Mouse (Mus musculus) kidney, embryonic 16.5 days (tissue): ENCODE results near the gene Txlnb. TPM values are rescaled to one million over a fixed set of nuclear protein-coding genes. Genes with fewer than 3 reads are reported as not detected.

Experiments
- ATAC-seq: fragments of 200-750 bp; cut with Nextera tagmentation; 2 replicates; pipeline ENCODE4 v1.8.0; 2017; ENCODE audit warnings: moderate TSS enrichment; ENCODE audit not compliant: low FRiP score, low TSS enrichment
- H3K27ac ChIP-seq: fragments of 300-500 bp; sonication (generic); 2 replicates; pipeline ENCODE4 v1.5.1; 2014; ENCODE audit warnings: low read length
- H3K27me3 ChIP-seq: fragments of 300-500 bp; sonication (generic); 2 replicates; pipeline ENCODE4 v1.6.1; 2014; ENCODE audit warnings: low read length, control low read depth, mixed read lengths; ENCODE audit not compliant: insufficient read depth
- H3K36me3 ChIP-seq: fragments of 300-500 bp; sonication (generic); 2 replicates; pipeline ENCODE4 v1.6.1; 2014; ENCODE audit warnings: low read length, control low read depth, mixed read lengths; ENCODE audit not compliant: insufficient read depth
- H3K4me1 ChIP-seq: fragments of 300-500 bp; sonication (generic); 2 replicates; pipeline ENCODE4 v1.6.1; 2014; ENCODE audit warnings: low read length, control low read depth, mixed read lengths; ENCODE audit not compliant: insufficient read depth
- H3K4me2 ChIP-seq: fragments of 300-500 bp; sonication (generic); replicated peaks from 2 replicates; pipeline ENCODE4 v1.6.1; 2014; ENCODE audit warnings: low read depth, low read length
- H3K4me3 ChIP-seq: fragments of 300-500 bp; sonication (generic); 2 replicates; pipeline ENCODE4 v1.5.1; 2014; ENCODE audit warnings: mild to moderate bottlenecking, low read length
- H3K9ac ChIP-seq: fragments of 300-500 bp; sonication (generic); replicated peaks from 2 replicates; pipeline ENCODE4 v1.6.1; 2014; ENCODE audit warnings: low read length
- H3K9me3 ChIP-seq: fragments of 300-500 bp; sonication (generic); 2 replicates; pipeline ENCODE4 v1.6.1; 2016; ENCODE audit warnings: low read length, control low read depth
- WGBS: fragments of 180-500 bp; shearing (Covaris S2); extraction: QIAGEN DNeasy Blood & Tissue Kit; methylation state at CpG from one replicate; pipeline ENCODE4 v1.1.7; 2014; 5-methylcytosine and 5-hydroxymethylcytosine counted together
- polyA plus RNA-seq: library from polyadenylated mRNA; unstranded; fragments of >200 nt; fragmentation: Nextera tagmentation; extraction: Ambion mirVana; gene quantifications from 2 replicates; pipeline ENCODE4 v1.2.1, GENCODE M21; 2015

Txlnb gene
- 0.91 and 1.1 TPM in 2 replicates for polyA plus RNA-seq

- H3K4me1 ChIP-seq, result peaks cover 20% of the 10 kb centered on the region
- peak within 1 kb of the TSS; percentile 85 for H3K27ac ChIP-seq
- H3K4me2 ChIP-seq, result peak within 1 kb of the TSS; percentile 51
- H3K4me3 ChIP-seq, result peak within 1 kb of the TSS; percentile 32
- peak within 1 kb of the TSS; percentile 68 for H3K9ac ChIP-seq
- 10% methylated on average over 13 of the region's 13 CpGs for WGBS
- ATAC-seq, result peak; percentile 89
- no peaks in the 10 kb centered on the region for H3K9me3 ChIP-seq
- H3K36me3 ChIP-seq, result no peaks in the 10 kb centered on the region
- H3K27me3 ChIP-seq, result no peaks in the 10 kb centered on the region
These were observed at the start of gene Txlnb for GRCm38 (mm10) chr10:17795767-17796631. Txlnb (plus strand) TSS chr10:17796226.

GRCm38 (mm10) chr10:17752478-17752877, 43.5 kb upstream of the Txlnb start:
- H3K27me3 ChIP-seq, result no peaks in the 10 kb centered on the region
- ATAC-seq, result no peak
- H3K27ac ChIP-seq, result no peak overlapping the region
- H3K4me3 ChIP-seq, result no peak overlapping the region
- H3K9ac ChIP-seq, result no peak overlapping the region
- no peak overlapping the region for H3K4me2 ChIP-seq
- H3K9me3 ChIP-seq, result peaks cover 7% of the 10 kb centered on the region
- H3K4me1 ChIP-seq, result no peaks in the 10 kb centered on the region
- 84% methylated on average over 5 of the region's 5 CpGs for WGBS
- H3K36me3 ChIP-seq, result no peaks in the 10 kb centered on the region

GRCm38 (mm10) chr10:17759772-17760171, 36.3 kb upstream of the Txlnb start:
- Histone ChIP-seq H3K4me2 (no peak overlapping the region), H3K36me3 (no peaks in the 10 kb centered on the region), H3K27me3 (no peaks in the 10 kb centered on the region), H3K4me1 (no peaks in the 10 kb centered on the region), H3K4me3 (no peak overlapping the region), H3K27ac (no peak overlapping the region), H3K9ac (no peak overlapping the region), H3K9me3 (peaks cover 7% of the 10 kb centered on the region)
- no peak for ATAC-seq
- WGBS, result 89% methylated on average over 3 of the region's 3 CpGs

GRCm38 (mm10) chr10:17760750-17761613, 35.0 kb upstream of the Txlnb start:
- no peaks in the 10 kb centered on the region for H3K4me1 ChIP-seq
- H3K27ac ChIP-seq, result no peak overlapping the region
- no peaks in the 10 kb centered on the region for H3K36me3 ChIP-seq
- no peak overlapping the region for H3K4me3 ChIP-seq
- no peaks in the 10 kb centered on the region for H3K27me3 ChIP-seq
- 75% methylated on average over 9 of the region's 9 CpGs for WGBS
- no peak overlapping the region for H3K9ac ChIP-seq
- H3K4me2 ChIP-seq, result no peak overlapping the region
- ATAC-seq, result no peak
- peaks cover 2% of the 10 kb centered on the region; the same call in 1 of the 2 replicates for H3K9me3 ChIP-seq

GRCm38 (mm10) chr10:17761652-17762051, 34.4 kb upstream of the Txlnb start:
- ATAC-seq, result no peak
- H3K9me3 ChIP-seq, result no peaks in the 10 kb centered on the region
- H3K4me2 ChIP-seq, result no peak overlapping the region
- H3K36me3 ChIP-seq, result no peaks in the 10 kb centered on the region
- H3K9ac ChIP-seq, result no peak overlapping the region
- 97% methylated on average over 1 of the region's 1 CpGs for WGBS
- no peaks in the 10 kb centered on the region for H3K4me1 ChIP-seq
- H3K27ac ChIP-seq, result no peak overlapping the region
- no peaks in the 10 kb centered on the region for H3K27me3 ChIP-seq
- H3K4me3 ChIP-seq, result no peak overlapping the region

- Histone ChIP-seq H3K9me3 (no peaks in the 10 kb centered on the region), H3K4me1 (no peaks in the 10 kb centered on the region), H3K4me3 (no peak overlapping the region), H3K27ac (no peak overlapping the region), H3K27me3 (no peaks in the 10 kb centered on the region), H3K4me2 (no peak overlapping the region), H3K36me3 (no peaks in the 10 kb centered on the region), H3K9ac (no peak overlapping the region)
- WGBS, result 95% methylated on average over 8 of the region's 8 CpGs
- no peak for ATAC-seq
These were observed 33.1 kb upstream of the Txlnb start for GRCm38 (mm10) chr10:17762946-17763345.

GRCm38 (mm10) chr10:17769856-17770255, 26.2 kb upstream of the Txlnb start:
- whole genome bisulfite sequencing, result 93% methylated on average over 5 of the region's 5 CpGs

GRCm38 (mm10) chr10:17772364-17772763, 23.7 kb upstream of the Txlnb start:
- H3K9ac ChIP-seq, result no peak overlapping the region
- no peak for ATAC-seq
- no peak overlapping the region for H3K4me2 ChIP-seq
- H3K27me3 ChIP-seq, result no peaks in the 10 kb centered on the region
- no peaks in the 10 kb centered on the region for H3K36me3 ChIP-seq
- no peak overlapping the region for H3K27ac ChIP-seq
- WGBS, result 77% methylated on average over 10 of the region's 10 CpGs
- no peak overlapping the region for H3K4me3 ChIP-seq
- no peaks in the 10 kb centered on the region for H3K9me3 ChIP-seq
- H3K4me1 ChIP-seq, result no peaks in the 10 kb centered on the region

More at GRCm38 (mm10) chr10:17769856-17770255, 26.2 kb upstream of the Txlnb start:
- no peaks in the 10 kb centered on the region for H3K9me3 ChIP-seq
- H3K27ac ChIP-seq, result no peak overlapping the region
- no peaks in the 10 kb centered on the region for H3K27me3 ChIP-seq
- H3K36me3 ChIP-seq, result no peaks in the 10 kb centered on the region
- H3K4me1 ChIP-seq, result no peaks in the 10 kb centered on the region
- no peak overlapping the region for H3K9ac ChIP-seq
- H3K4me2 ChIP-seq, result no peak overlapping the region
- H3K4me3 ChIP-seq, result no peak overlapping the region
- no peak for ATAC-seq

- no peak overlapping the region for H3K27ac ChIP-seq
- no peaks in the 10 kb centered on the region for H3K9me3 ChIP-seq
- no peaks in the 10 kb centered on the region for H3K27me3 ChIP-seq
- H3K9ac ChIP-seq, result no peak overlapping the region
- no peak overlapping the region for H3K4me3 ChIP-seq
- no peaks in the 10 kb centered on the region for H3K36me3 ChIP-seq
- no peaks in the 10 kb centered on the region for H3K4me1 ChIP-seq
- H3K4me2 ChIP-seq, result no peak overlapping the region
- WGBS, result 95% methylated on average over 3 of the region's 3 CpGs
- no peak for ATAC-seq
These were observed 21.7 kb upstream of the Txlnb start for GRCm38 (mm10) chr10:17774366-17774765.
